Mouse (Mus musculus) kidney, postnatal 25 days (tissue): Measurements from ENCODE around the gene Evi5.

ENCODE experiments used
- DNase-seq, 2 experiments: peaks; one replicate each; pipeline ENCODE4 v3.0.0; 2021; ENCODE audit warnings: mixed read lengths in 2 of 2

The Evi5 gene

DNA sequence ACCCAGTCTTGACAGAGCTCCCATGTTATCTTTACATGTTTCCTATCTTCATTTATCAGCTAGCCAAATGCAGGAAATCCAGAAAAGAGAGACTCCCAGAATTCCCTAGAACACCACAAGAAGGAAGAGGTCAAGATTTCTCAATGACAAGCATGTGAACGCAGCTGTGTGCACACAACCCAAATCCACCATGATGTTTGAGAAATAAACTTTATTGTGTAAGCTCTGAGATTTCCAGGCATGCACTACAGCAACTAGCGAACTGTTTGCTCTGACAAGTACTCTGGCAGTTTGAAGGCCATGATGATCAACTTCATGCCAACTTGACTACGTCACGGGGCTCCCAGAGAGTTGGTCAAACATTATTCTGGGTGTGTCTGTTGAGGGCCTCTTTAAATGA is 169.2 kb downstream of the Evi5 start:
- DNase-seq, result no peak

DNA sequence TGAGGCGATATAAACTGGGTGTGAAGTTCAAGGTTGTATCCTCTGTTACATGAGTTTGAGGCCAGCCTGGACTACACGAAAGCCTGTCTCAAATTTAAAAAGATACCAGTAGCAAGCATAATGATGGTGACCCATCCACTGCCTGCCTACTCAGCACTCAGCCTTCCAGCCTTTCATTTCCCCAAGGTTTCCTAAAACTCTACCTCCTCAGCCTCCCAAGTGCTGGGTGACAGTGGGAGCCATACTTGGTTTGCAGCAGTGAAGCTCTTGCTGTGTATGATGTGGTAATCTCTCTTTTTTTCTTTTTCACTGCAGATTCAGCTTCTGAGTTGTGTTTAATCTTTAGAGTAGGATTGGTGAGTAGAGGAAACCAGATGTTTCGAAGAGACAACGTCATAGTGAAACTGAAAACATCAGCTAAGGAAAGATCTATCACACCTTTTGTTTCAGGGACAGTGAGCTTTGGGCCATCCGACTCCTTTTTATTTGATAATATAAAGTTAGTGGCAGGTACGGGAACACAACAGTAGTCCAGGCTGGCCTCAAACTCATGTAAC is 171.6 kb downstream of the Evi5 start:
- DNase-seq, result no peak

DNA sequence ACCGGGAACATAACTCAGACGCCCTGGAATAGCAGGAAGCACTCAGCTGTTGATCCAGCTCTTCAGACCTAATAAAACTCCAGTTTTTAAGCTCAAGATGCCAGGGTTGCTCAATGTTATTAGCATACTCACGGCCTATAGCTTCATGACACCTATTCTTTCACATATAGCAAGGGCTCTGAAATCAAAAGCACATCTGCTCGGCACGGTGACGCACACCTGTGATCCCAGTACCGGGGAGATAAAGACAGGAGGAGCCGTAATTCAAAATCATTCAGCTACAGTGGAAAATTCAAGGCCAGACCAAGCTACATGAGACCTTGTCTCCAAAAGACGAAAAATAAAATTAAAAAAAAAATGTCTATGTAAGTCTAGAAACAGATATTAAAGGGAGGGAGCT is 173.2 kb downstream of the Evi5 start:
- no peak for DNase-seq

DNA sequence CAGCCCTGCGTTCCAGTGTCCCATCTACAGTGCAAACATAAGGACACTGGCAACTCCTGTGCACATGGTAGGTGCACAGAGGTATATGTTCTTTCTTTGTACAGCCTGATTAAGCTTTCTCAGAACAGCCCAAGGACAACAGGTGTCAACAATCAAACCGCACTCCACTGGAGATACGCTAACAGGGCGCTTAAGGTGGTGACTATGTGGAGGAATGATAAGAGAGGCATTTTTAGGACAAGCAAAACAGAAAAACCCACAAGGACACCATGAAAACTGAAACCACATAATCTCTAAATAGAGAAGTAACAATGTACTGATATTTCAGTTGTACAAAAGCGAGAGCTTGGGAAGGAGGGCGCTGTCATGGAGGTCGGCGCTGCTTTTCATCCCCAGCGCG is 174.0 kb downstream of the Evi5 start:
- no peak for DNase-seq

DNA sequence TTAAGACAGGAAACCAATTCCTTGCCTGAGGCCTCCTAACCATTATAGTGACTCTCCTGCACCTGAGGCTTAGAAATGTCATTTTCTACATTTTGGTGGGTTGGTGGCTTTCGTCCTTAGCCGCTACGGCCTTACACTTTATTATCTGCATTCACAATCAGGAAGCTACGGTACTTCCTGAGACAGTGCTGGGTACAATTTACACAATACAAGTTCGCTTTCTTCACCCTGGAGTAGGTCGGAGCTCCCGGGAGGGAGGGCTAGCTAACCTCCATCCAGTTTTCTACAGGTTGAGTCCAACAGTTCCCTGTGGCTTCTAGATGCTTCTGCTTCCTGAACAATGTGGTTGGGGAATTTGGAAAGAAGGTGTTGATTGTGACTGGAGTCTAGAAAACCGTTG is 176.0 kb downstream of the Evi5 start:
- no peak for DNase-seq

DNA sequence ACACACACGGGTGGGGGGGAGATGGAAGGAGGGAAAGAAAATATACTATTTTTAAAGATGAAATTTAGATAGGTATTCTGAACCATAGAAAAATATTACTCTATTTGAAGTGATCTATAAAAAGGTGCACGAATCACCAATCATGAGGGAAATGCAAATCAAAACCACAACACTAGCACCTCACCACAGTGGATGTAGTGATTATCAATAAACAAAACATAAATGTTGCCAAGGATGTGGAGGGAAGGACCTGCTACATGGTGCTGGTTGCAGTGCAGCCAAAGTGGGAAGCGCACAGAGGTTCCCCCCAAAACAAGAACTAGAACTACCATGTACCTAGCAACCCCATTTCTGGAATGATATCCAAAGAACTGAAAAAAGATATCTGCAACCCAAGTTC is 179.9 kb downstream of the Evi5 start:
- DNase-seq, result no peak
